Mouse (Mus musculus): ENCODE measurements at regions not wholly inside any gene's neighbourhood (a gene's known extent, or its start where the extent isn't known, plus 50 kb on each side); places are given as distances from the start of the nearest gene placed in this dataset.

DNA sequence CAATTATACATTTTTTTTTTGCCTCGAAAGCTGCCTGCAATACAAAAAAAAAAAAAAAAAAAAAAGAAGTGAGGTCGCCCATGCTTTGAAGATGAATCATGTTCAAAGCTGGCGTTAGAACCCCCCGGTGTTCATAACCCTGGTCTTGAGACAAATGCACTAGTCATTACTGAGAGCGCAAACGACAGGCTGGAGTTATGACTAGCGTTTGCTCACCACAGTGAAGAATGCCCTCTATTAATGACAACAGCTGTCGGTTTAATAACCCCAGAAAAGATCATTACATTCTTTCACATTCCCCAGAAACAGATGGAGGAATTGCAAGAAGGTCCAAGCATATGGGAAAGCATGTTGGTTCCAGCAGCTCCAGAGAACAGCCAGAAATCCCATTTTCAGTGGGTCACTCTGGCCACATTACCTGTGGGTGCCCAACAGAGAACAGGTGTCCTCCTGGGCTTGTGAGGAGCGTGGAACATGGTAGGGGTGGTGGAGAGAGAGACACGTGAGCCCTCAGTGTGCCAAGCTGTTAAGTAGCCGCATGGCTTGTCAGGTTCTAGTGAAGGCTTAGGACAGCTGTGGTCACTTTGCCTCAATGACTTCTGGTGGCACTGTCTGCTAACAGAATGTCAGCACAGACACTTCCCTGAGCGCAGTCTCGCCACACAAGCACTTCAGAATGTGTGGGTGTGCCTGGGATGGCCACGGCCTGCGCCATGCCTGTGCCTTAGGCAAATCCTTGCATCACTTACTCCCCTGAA, 60.4 kb downstream of the Aipl1 start:
- DNase-seq (ENCODE audit: low spot score in 2 of 2): no peak

DNA sequence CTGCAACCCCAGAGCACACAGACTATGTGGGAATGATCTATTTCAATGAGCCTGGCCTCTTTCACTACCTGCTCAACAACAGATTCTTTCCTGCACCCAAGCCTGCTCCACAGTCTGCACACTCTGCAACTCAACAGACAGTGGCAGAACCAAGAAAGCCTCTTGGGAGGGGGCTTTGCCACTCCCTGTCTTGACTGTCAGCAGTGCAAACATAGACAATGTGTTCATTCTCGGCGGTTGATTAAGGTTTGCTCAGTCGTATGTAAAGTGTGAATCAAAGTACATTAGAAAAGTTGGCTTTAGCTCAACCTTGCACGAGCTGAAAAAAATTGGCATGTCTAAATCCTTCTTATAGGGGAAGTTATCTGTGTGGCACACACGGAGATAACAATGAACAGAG, 66.0 kb downstream of the Aipl1 start:
- DNase-seq (ENCODE audit: low spot score in 2 of 2): no peak

DNA sequence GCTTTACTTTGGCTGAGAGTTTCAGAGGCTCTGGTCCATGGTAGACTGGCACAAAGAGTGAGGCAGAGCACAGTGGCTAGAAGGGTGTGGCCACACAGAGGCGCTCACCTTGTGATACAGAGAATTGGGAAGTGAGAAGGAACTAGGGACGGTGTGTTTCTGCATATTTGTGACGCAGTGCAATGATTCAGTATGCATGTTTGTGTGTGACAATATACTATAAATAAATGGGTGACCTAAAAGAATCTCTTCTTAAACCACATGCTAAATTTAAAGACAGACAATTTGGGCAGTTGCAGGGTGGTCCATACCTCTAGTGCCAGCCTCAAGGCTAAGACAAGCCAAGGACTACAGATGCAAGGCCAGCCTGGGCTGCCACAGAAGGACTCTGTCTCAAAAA, 75.0 kb downstream of the Aipl1 start:
- no peak for DNase-seq (ENCODE audit: low spot score in 2 of 2)

DNA sequence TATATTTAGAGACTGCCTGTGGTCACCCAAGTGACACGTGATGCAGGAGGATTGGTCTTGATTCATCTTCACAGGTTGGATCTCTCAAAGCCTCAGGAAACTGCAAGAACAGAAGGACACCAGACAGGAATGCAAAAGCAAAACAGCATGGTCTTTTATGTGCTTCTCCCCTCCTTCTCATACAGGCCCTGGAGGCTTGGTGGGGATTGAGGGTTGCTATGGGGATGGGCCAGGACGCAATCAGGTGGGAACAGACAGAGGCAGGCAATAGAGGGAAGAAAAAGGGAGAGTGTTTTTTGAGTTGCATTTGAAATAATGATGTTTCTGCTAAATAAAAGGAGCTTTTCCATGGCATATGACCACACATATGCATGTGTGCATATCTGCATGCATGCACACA, 84.8 kb downstream of the Aipl1 start:
- DNase-seq (ENCODE audit: low spot score in 2 of 2): no peak

DNA sequence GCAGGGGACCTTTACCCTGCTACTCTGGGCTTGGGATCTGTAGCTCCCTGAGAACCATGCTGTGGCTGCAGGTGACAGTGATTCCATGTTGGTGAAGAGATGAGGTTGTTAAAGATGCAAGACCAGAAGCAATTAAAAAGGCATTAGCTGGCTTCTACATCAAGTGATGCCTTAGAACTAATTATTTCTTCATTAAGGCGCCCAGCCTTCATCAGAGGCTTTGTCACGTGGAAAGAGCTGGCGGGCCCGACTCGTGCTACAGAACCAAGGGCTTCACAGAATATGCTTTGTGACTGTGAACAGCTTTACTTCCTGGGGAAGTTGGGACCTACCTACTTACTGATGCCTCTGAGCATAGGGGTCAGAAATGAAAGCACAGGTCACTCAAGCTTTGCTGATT, 90.1 kb downstream of the Aipl1 start:
- DNase-seq (ENCODE audit: low spot score in 2 of 2): no peak

DNA sequence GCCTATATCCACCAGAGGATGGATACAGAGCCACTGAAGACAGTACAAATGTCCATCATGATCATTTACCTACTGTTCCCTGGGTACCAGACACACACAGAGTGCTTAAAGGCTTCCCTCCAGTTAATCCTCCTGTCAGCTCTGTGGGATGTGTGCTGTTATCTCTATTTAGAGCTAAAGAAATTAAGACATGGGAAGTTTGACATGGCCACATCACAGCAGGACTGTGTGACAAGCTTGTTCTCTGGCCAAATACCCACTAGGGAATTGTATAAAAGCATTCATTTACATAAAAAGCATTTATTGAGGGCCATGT, 92.3 kb downstream of the Aipl1 start:
- DNase-seq (ENCODE audit: low spot score in 2 of 2): no peak

DNA sequence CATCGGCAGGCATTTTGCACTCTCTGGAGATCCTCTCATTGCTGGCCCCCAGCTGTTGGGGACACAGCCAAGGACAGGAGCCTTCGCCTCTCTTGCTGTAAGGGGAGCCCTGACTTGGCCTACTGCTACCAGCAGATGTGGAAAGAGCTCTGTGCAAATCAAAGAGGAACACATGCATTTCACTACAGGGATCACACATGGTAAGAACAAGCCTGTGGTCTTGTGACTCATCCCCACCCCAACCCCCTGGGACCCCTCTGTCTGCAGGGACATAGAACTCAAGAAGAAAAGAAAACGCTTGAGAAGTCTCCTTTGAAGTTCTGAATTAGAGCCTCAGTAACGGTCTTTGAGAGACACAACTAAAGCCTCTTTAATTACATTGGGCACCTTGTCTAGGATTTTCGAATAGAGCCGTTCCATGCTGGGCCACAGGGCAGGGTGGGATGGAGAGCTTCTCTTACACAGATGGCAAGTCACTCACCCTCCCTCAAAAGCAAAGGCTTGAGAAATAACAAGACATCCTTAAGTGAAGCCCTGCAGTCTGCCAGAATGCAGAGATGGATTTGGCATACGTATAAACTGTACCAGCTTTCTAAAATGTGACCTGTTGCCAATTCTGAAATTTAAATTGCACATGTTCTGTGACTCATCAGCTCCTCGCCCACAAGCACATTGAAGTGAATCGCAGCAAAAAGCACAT, 92.8 kb downstream of the Aipl1 start:
- peak; percentile 55 to 84 for DNase-seq (ENCODE audit: low spot score in 2 of 2)

DNA sequence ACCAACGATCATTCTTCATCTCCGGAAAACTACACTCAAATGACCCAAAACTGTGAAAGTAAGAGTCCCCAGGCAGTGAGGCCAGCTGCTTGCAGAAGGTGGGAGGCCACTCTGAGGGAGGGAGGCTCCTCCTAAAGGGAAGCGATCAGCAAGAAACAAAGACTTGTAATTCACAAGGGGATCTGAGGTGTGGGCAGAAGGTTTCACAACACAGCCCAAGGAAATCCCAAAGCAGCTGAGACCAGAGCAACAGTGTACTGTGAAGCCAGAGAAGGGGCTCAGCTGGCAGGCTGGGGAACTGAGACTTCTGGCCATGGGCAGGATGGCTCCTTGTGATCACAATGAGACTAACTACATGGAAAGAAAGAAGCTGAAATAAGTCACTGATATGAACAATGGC, 93.8 kb downstream of the Aipl1 start:
- no peak for DNase-seq (ENCODE audit: low spot score in 2 of 2)

DNA sequence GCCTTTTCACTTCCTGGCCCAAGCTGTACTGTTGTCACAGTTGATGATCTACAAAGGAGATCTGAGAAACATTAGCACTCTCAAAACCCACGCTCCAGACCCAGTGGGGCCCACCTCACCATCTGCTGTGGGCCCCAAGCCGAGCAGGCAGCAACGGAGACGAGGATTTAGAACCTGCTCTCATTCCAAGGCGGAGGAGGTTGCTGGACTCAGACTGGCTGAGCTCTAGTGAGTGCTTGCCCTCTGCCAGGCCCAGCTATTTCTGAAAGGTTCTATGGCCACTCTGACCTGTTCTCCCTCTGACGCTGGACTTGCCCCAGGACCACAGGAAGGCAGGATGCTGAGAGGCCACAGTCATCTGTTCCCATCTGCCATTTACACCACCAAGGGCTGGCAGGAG, 98.2 kb downstream of the Aipl1 start:
- DNase-seq (ENCODE audit: low spot score in 2 of 2): peak; percentile 70 to 81

DNA sequence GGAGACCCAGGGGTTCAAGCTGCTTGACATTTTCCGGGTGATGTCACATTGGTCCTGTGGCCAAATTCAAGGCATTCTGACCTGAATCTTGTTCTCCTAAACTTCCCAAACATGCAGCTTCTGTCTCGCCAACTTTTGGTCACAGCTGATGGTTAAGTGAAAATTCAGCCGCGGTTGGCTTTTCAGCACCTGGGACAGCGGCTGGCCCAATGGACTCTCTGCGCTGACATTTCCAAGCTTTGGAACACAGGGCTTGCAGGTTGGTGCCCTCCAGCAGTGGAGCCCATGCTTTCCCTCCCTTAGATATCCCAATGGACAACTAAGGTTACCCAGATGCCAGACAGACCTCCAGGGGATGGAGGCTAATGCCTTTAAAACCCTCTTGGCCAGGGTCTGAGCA, 100.2 kb downstream of the Aipl1 start:
- DNase-seq (ENCODE audit: low spot score in 2 of 2): no peak

DNA sequence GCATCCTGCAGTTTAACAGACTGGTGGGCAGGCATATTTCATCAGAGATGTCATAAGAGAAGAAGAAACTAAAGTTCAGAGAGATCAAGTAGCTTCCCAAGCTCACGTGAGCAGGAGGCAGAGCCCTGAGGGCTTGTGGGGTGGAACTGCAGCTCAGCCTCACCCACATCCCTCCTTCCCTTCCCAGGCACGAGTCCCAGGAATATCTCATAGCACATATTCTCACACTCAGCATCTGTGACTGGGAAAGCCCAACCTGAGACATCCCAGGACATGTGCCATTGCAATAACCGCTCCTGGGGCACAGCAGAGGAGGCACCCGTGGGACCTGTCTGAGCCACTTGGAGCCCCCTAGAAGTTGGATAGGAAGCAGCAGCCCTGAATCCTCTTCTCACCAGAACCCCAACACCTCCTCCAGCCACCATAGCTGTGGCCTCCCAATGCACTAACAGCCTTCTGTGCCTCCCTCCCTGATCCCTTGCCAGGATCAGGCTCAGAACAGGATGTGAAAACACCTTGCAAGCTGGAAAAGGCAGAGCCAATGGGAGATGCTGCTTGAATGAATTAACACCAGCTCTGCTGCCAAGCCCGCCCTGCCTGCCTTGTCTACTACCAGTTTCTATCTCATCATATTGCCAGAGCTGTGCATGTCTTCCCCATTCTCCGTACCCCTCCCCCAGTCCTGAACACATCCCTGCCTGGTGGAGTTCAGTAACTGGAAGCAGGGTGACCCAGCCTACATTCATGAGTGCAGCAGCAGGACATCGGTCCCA, 107.4 kb downstream of the Aipl1 start:
- peak; percentile 47 to 66 for DNase-seq (ENCODE audit: low spot score in 2 of 2)

DNA sequence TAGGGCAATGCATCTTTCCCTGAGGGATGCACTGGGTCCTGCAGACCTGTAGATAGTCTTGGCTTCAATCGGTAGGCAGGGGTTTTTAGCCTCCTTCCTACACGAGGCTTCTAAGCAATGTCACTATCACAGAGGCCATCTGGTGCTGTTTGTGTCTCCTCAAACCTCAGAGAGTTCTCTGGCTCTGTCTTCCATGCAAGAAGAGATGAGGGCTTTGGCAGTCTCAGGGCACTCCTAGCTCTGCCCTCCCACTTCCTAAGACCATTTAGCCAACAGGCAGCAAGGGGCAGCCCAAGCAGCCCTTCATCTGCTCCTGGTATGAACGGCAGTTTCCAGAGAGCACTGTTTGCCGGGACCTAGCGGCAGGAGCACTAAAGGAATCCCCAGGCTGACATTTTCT, 122.6 kb downstream of the Aipl1 start:
- no peak for DNase-seq (ENCODE audit: low spot score in 2 of 2)

DNA sequence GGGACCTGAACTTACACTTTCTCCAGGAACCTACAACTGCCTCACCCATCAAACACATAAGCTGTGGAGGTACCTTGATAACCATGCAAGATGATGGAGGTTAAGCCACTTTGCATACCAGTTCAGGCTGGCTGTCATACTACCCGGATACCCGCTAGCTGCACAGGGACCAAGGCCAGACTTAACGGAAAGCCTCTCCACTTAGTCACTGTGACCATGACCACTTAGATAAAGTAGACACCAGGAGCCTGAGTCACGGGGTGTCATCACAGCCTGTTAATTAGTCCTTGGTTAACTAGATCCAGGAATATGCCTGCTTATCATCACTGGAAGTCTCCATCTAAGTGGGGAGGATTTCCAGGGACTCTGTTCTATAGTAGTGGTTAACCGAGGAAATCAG, 124.7 kb downstream of the Aipl1 start:
- no peak for DNase-seq (ENCODE audit: low spot score in 2 of 2)

DNA sequence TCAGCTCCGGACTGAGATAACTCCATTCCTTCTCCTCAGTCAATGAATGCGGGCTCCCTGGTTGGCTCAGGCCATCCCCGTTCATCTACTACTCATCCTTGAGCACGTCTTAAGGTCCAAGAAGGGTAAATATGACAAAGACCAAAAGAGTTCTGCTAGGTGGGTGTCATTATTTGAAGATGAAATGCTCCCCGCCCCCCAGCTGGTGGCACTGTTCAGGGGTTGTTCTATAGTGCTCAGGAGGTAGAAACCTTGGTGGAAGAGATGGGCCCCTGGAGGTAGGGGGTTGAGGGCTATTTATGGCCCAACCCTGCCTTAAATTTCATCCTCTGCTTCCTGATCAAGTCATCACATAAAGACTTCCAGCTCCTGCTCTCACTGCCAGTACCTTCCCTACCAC, 126.0 kb downstream of the Aipl1 start:
- DNase-seq (ENCODE audit: low spot score in 2 of 2): no peak

DNA sequence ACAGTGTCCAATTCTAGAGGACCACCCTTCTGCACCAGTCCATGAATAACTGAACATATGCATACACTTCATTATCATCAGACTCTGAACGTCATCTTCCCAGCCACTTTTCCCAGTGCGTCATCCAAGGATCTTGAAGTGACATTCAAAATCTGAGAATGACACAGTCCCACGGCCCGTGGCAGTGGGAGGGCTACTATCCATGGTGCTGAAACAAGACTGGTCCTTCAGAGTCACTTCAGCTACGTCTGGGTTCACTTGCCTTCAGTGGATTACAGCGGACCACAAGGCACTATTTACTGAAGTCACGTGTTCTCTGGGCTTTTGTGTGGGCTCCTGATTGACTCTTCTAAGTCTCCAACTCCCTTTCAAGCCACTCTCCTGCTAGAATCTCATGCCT, 128.7 kb downstream of the Aipl1 start:
- DNase-seq (ENCODE audit: low spot score in 2 of 2): no peak

DNA sequence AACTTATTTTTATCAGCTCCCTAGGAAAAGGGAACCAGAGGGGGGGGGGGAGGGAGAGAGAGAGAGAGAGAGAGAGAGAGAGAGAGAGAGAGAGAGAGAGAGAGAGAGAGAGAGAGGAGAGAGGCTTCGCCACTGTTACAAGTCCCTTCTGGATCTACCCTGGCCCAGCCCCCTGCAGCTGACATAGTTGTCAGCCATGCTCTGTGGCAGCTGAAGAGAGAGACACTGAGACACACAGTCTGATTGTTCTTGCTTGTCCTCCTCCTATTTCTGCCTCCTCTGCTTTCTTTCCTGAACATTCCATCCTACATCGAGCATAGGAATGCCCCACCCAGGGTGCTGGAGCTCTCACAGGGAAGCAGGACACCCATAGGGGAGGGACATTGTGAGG, 134.3 kb downstream of the Aipl1 start:
- no peak for DNase-seq (ENCODE audit: low spot score in 2 of 2)

DNA sequence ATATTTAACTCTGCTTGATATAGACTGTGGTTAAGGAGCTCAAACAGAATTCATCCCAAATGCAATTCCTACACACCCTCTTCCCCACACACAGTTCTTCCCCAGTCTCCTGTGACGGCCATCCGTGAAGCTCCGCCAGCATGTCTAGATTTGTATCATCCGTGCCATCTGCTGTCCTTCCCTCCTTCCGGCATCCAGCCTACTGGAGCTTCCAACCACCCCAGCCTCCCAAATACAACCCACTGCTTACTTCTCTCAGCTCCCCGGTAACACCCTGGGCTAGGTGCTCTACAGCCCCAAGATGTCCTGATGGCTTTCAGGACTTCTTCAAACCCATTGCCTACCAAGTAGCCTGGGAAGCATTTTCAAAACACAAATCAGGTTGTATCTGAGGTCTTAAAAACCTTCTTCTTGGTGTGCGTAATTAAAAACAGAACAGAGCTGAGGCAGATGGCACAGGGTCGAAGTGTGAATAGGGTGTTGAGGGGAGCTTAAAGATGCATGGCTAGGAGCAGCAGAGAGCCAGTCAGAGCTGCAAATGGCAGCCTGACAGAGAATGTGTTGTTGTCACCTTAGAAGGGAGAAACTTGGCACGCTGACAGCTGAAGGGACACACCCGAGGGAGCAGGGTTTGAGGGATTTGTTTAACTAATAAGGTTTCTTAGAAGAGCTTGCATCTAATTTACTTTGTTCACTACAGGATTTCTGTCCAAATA, 134.8 kb downstream of the Aipl1 start:
- DNase-seq (ENCODE audit: low spot score in 2 of 2): peak; percentile 71 to 76

DNA sequence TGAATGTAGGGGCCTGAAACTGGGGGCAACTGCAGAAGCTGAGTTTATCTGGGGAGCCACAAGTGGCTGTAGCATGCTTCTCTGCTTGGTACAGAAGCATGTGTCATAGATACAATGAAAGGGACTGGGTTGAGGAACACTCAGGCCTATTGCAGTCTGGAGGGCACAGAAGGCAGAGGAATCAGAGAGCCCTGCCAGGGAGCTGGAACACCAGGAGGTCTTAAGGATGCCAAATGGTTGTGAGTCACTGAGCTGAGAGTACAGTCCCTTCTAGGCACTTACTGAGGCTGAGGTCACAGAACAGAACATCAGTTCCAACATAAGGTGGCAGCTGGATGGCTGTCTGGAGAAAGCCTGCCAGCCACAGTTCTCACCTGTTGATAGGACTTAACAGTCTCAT, 136.5 kb downstream of the Aipl1 start:
- no peak for DNase-seq (ENCODE audit: low spot score in 2 of 2)

DNA sequence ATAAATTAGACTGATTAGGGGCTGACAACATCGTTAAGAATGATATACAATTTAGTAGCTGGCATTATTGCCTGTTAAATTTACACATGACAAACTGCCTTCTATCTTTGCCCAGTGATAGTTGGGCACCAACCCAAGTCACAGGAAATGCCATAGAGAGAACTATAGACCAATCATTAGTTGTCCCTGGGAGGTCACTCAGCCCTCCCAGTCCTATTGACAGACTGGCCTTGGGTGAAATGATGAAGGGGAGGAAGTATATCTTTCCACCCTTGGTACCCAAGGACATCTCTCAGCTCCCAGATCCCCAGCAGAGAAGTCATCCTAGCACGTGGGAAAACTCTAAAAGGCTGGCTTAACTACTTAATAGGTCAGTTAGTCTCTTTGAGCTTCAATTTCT, 139.8 kb downstream of the Aipl1 start:
- no peak for DNase-seq (ENCODE audit: low spot score in 2 of 2)

DNA sequence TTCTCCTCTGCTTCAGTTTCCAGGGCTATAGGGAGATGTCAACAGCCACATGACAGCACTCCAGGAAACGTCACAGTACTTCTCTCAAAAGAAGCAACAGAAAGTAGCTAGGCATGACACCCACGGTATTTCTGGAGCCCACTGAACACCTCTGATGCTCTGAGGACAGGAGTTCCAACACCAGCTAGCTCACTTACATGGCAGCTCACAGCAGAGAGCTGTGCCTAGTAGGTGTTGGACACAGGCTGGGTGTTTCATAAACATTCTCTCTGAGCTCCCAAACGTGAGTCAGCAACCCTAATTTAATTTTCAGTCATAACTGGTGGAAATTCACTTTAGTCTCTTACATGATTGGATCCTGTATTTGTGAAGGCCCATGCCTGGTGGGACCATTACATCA, 140.2 kb downstream of the Aipl1 start:
- peak; percentile 23 to 30 for DNase-seq (ENCODE audit: low spot score in 2 of 2)

DNA sequence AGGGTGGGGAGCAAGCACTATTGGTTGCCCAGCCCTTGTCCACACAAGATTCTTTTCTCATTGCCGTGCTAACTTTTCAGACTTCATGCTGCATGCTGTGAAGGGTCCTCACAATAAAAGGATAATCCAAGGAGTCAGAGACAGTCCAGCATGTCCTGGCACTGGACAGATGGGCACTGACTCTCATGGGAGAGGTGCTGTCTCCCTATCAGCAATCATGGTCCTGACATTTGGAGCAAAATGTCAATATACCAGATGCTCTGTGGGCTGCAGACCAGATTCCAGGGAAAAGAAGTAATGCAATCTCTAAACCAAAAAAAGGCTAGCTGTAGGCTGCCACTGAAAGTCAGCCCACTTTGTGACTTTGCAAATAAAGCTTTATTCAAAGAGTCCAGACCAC, 141.5 kb downstream of the Wscd1 start:
- DNase-seq (ENCODE audit: low spot score in 2 of 2): no peak

DNA sequence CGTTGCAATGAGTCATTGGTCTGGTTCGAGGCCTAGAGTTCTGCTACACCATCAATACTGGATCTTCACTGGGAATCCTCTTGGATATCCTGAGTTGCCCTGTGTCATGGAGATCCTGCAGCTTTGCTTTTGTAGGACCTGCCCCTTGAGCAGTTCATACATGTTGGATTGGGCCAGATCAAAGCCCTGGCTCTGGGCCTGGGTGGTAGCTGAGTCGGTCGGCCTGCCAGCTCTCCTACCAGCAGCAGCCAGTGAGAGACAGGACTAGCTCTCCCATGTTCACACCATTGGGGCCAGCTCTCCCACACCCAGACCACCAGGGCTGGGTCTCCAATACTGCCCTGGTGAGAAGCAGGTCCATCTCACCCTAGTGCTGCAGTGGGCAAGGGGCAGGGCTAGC, 139.4 kb downstream of the Wscd1 start:
- DNase-seq (ENCODE audit: low spot score in 2 of 2): no peak

All from frontal cortex, postnatal 36 days (tissue).